Comparison of ENCODE assay signal across 8 mouse cellular contexts in genomic region chr8:120497503-120497946, GRCm38 (mm10).
A peak's percentile ranks its signal among the peaks of the same experiment; 100 is the strongest.
DNase-seq lines count a peak whose midpoint lies in the region; ATAC-seq and TF ChIP-seq lines count a peak whose summit lies in the region.

No protein-coding gene starts in this region.

- peaks cover 97% of the 10 kb centered on the region for H3K4me1 ChIP-seq in heart, embryonic 13.5 days
- H3K4me1 ChIP-seq in limb, embryonic 12.5 days (replicated peaks): peaks cover 82% of the 10 kb centered on the region
- H3K4me1 ChIP-seq in neural tube, embryonic 15.5 days: peaks cover 91% of the 10 kb centered on the region
- H3K4me1 ChIP-seq in kidney, adult 2 months (ENCODE audit: control insufficient read depth, insufficient read depth, low read length): peaks cover 63% of the 10 kb centered on the region

- no peak overlapping the region for H3K4me3 ChIP-seq in heart, embryonic 13.5 days
- H3K4me3 ChIP-seq in limb, embryonic 12.5 days (replicated peaks): no peak overlapping the region
- H3K4me3 ChIP-seq in neural tube, embryonic 15.5 days (replicated peaks): no peak overlapping the region
- H3K4me3 ChIP-seq in kidney, adult 2 months (ENCODE audit: insufficient read depth, low read depth, low read length): no peak overlapping the region

- no peak for DNase-seq in heart, adult 18-20 months
- peak; percentile 76 for DNase-seq in embryo, embryonic 11 days
- no peak for DNase-seq in ovary, adult 18-20 months (ENCODE audit: low spot score)
- no peak for DNase-seq in urinary bladder, postnatal 4 days (ENCODE audit: low spot score in 2 of 2)
- DNase-seq in kidney, adult 2 months: no peak

- ATAC-seq in heart, embryonic 13.5 days (ENCODE audit: extremely low read depth, insufficient number of reproducible peaks, low FRiP score, low TSS enrichment): no peak
- no peak for ATAC-seq in limb, embryonic 12.5 days (ENCODE audit: insufficient number of reproducible peaks, insufficient read depth, low FRiP score, low TSS enrichment, low read depth)
- ATAC-seq in neural tube, embryonic 15.5 days (ENCODE audit: low FRiP score): no peak

- H3K9me3 ChIP-seq in heart, embryonic 13.5 days: no peaks in the 10 kb centered on the region
- H3K9me3 ChIP-seq in limb, embryonic 12.5 days: no peaks in the 10 kb centered on the region
- H3K9me3 ChIP-seq in neural tube, embryonic 15.5 days (replicated peaks): no peaks in the 10 kb centered on the region

- no peak for TF ChIP-seq POLR2A in kidney, adult 2 months (IDR thresholded peaks at IDR 0.05; ENCODE audit: low read depth, low read length)

- H3K27me3 ChIP-seq in heart, embryonic 13.5 days (replicated peaks): no peaks in the 10 kb centered on the region
- peaks cover 19% of the 10 kb centered on the region for H3K27me3 ChIP-seq in limb, embryonic 12.5 days
- H3K27me3 ChIP-seq in neural tube, embryonic 15.5 days (replicated peaks): no peaks in the 10 kb centered on the region
- H3K27me3 ChIP-seq in kidney, adult 2 months (replicated peaks; ENCODE audit: control insufficient read depth, insufficient read depth, low read length): no peaks in the 10 kb centered on the region

- TF ChIP-seq CTCF in kidney, adult 2 months (conservative IDR thresholded peaks at IDR 0.05; ENCODE audit: insufficient read depth, insufficient read length, low read depth, low read length): no peak

- peak overlapping the region; percentile 93 for H3K27ac ChIP-seq in heart, embryonic 13.5 days (replicated peaks)
- H3K27ac ChIP-seq in limb, embryonic 12.5 days: 0 out of 2 replicates have a peak overlapping the region, but pooled peaks have one; percentile 4
- H3K27ac ChIP-seq in neural tube, embryonic 15.5 days (replicated peaks): 0 out of 2 replicates have a peak overlapping the region, but pooled peaks have one; percentile 60
- no peak overlapping the region for H3K27ac ChIP-seq in kidney, adult 2 months (ENCODE audit: insufficient read depth, low read depth, low read length)

- WGBS in heart, embryonic 13.5 days: 27% methylated on average over 11 of the region's 11 CpGs
- 11% methylated on average over 11 of the region's 11 CpGs for WGBS in limb, embryonic 12.5 days
- WGBS in neural tube, embryonic 15.5 days: 23% methylated on average over 11 of the region's 11 CpGs
- WGBS in kidney, adult 2 months: 75% methylated on average over 11 of the region's 11 CpGs

- H3K4me2 ChIP-seq in heart, embryonic 13.5 days: peak overlapping the region; percentile 68
- peak overlapping the region; percentile 20; the same call in 1 of the 2 replicates for H3K4me2 ChIP-seq in limb, embryonic 12.5 days
- H3K4me2 ChIP-seq in neural tube, embryonic 15.5 days: peak overlapping the region; percentile 22

- H3K9ac ChIP-seq in heart, embryonic 13.5 days: peak overlapping the region; percentile 79
- H3K9ac ChIP-seq in limb, embryonic 12.5 days (replicated peaks): 0 out of 2 replicates have a peak overlapping the region, but pooled peaks have one; percentile 1
- peak overlapping the region; percentile 31; the same call in 1 of the 2 replicates for H3K9ac ChIP-seq in neural tube, embryonic 15.5 days (replicated peaks)

- H3K36me3 ChIP-seq in heart, embryonic 13.5 days: no peaks in the 10 kb centered on the region
- H3K36me3 ChIP-seq in limb, embryonic 12.5 days: no peaks in the 10 kb centered on the region
- no peaks in the 10 kb centered on the region for H3K36me3 ChIP-seq in neural tube, embryonic 15.5 days
- no peaks in the 10 kb centered on the region for H3K36me3 ChIP-seq in kidney, adult 2 months (ENCODE audit: control insufficient read depth, insufficient read depth, low read length)

Comparison
In these comparisons a context has a peak if more than half of its experiments do, and no peak if none do; other contexts are left out.
1. H3K9ac ChIP-seq: peak in every context shown above with its lines; median percentile 79 in heart, embryonic 13.5 days; 31 in neural tube, embryonic 15.5 days; 1 in limb, embryonic 12.5 days.